Mouse (Mus musculus): ENCODE measurements around the gene Igf2r. TPM values are rescaled to one million over a fixed set of nuclear protein-coding genes. Genes with fewer than 3 reads are reported as not detected.

Igf2r gene
- polyA plus RNA-seq (2015; fragmentation: Nextera tagmentation; extraction: Ambion mirVana), result 8.9 and 9.7 TPM in 2 replicates

GRCm38 (mm10) chr17:12769380-12769921 is at the start of gene Igf2r:
Gene Igf2r, minus strand, starts transcription at chr17:12769664.
- peak; percentile 89 for DNase-seq (ENCODE audit: low spot score)

DNA sequence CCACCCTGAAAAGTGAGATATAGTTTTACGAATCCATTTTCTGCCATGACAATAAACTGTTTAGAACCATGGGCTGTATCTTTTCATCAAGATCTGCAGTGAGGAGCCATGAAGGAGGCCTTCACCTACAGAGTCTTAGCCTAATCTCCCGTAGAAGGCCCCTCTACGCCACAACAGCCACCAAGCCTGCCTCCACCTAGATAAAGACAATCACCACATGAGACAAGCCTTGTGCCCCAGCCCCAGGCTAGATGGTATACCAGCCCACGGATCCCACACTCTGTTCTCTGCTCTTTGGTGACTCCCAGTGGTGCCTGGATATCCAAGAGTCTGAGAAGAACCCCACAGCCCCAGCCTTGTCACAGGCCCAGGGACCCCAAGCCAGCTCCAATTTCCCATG is 46.4 kb upstream of the Igf2r start:
- no peak for DNase-seq (ENCODE audit: low spot score)

- no peak for DNase-seq (ENCODE audit: low spot score)
These were observed 45.0 kb upstream of the Igf2r start for GRCm38 (mm10) chr17:12814502-12814901.

DNA sequence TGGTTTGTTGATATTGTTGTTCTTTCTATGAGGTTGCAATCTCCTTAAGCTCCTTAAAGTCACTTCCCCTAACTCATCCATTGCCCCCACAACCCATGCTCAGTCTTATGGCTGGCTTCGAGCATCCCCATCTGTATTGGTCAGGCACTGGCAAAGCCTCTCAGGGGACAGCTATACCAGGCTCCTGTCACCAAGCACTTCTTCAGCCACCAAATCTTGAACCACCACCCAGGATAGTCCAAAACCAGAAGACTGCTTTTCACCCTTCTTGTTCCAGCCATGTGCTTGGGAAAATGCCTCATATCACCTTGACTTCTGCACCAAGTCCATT is 41.5 kb upstream of the Igf2r start:
- no peak for DNase-seq (ENCODE audit: low spot score)

- peak; percentile 80 for DNase-seq (ENCODE audit: low spot score)
These were observed 40.9 kb upstream of the Igf2r start for GRCm38 (mm10) chr17:12810103-12810972.

DNA sequence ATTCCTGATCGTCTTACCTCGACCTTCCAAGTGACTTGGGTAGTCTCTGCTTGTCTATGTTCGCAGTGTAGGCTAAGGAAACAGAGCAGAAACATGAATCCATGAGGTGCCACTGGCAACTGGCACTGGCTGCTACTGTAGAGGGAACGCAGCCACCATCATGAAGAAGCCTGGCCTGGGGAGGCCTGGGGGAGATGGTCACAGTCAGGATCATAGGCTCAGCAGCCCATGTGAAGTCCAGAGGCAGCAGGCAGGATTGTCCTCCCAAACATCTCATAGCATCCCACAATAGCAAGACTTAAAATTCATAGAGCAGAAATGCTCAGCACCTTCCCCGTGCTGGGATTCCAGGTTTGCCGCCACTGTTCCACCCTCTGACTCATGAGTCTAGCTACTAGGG is 39.4 kb upstream of the Igf2r start:
- DNase-seq (ENCODE audit: low spot score), result no peak

DNA sequence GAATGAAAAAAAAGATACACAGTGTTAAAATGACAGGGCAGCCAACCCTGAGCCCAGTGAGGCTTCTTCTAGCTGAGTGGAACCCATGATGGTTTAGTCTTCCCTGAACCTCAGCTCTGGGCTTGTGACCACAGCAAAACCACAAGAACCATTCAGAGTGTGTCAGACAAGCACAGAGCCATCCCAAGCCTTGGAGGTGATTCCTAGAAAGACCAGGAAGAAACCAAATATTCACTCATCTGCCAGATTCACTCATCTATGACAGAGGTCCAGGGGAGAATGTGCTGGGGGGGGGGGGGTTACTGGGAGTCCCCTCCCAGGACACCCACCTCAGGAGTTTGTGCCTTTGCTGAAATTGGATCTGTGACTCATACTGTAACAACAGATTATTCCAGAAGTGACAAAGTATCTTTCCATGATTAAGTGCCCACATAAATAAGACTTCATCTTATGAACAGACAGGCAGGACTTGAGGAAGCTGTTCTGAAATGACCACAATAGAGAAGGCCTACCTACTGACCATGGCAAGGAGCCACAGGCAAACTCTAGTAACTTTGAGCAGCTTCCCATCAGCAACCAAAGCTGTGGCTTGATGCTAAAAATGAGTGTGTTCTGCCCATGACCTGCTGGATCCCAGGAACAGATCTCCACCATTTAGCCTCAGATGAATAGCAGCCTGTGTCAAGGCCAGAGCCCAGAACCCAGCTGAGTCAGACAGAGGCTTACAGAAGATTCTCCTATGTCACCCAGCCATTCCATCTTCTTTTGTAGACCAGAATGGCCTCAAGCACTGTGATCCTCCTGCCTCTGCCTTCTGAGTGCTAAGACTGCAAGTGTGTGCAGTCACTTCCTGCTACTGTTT is 35.4 kb upstream of the Igf2r start:
- no peak for DNase-seq (ENCODE audit: low spot score)

GRCm38 (mm10) chr17:12801861-12802540 is 32.5 kb upstream of the Igf2r start:
- DNase-seq (ENCODE audit: low spot score), result no peak

DNA sequence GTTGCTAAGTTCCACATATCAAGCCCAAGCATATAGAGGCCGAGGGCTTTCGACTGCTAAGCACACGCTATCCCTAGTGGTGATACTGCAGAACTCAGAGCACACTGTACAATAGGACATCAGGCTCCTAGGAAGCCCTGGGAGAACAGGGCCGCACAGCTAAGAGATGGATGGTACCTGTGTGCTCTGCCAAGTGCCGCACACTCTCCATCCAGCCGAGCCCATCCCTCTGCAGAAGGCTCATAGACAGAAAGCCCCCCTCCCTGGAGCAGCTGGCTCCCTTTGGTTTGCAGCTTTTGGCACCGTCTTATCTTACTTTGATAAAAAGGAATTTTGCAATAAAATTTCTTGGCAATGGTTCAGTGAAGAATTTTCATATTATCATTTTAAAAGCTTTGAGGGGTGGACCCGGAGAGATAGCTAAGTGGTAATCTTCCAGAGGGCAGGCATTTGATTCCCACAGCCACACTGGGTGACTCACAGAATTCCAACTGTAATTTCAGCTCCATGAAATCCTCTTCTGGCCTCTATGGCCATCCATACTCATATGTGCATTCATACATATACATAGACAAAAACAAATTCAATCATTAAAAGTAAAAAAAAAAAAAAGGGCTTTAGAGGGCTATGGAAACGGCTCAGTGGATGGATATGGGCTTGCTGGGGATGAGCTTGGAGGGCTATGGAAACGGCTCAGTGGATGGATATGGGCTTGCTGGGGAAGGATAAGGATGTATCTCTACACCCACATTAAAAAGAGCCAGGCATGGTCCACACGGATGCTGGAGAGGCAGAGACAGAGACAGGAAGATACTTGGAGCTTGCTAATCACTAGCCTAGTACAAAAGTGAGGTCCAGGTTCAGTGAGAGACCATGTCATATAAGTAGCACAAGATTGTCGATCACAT is 30.2 kb upstream of the Igf2r start:
- no peak for DNase-seq (ENCODE audit: low spot score)

DNA sequence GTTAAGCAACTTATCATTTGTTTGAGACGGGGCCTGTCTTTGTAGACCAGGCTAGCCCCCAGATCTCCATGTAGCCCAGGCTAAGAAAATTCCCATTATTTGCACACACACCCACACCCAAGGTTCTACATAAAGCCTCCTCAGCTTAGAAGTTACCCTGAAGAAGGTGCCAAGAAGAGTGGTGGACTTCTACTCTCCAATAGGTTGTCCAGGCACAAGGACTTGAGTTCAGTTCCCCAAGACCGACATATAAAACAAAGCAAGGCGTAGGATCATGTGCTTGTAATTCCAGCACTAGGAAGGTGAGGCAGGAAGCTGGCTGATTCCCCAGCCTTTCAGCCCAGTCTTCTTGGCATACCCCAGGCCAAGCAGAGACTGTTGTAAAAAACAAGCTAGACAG is 29.1 kb upstream of the Igf2r start:
- DNase-seq (ENCODE audit: low spot score), result no peak

DNA sequence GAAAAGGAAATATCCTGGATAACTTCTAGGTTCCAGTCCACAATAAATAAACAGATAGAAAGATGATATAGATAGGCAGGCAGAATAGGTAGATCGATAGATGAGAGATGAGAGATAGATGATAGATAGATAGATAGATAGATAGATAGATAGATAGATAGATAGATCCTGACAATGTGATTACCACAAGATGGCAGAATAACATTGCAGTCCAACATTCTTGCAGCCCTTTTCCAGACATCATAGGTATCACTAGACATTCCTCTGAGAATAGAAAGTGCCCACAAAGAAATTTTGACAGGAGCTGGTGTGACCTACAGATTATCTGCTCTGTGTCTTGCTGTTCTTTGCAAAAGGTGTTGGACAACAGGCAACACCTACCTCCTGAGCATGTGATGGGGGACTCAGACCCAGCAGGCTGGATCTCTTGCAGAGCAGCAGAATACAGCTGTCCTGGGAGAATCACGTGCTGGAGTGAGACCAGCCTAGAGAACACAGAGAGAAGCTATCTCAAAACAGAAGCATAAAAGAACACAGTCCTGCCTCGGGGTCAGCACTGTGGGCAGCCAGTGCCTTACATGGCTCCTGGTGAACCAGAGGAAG is 28.1 kb upstream of the Igf2r start:
- no peak for DNase-seq (ENCODE audit: low spot score)

DNA sequence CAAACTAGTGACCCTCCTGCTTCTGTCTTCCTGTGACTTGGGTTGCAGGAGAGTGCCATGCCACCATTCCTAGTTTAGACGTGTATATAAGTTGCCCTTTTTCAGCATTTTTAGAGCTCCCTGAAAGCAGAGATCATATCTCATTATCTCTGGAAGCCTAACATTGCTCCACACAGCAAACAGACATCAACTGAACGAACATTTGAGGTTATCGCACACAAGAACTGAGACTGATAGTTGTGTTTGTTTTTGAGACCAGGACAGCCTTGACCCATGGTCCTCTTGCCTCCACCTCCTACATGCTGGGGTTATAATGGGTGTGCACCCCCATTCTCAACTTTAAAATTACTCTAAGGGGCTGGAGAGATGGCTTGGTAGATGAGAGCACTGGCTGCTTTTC is 27.2 kb upstream of the Igf2r start:
- no peak for DNase-seq (ENCODE audit: low spot score)

DNA sequence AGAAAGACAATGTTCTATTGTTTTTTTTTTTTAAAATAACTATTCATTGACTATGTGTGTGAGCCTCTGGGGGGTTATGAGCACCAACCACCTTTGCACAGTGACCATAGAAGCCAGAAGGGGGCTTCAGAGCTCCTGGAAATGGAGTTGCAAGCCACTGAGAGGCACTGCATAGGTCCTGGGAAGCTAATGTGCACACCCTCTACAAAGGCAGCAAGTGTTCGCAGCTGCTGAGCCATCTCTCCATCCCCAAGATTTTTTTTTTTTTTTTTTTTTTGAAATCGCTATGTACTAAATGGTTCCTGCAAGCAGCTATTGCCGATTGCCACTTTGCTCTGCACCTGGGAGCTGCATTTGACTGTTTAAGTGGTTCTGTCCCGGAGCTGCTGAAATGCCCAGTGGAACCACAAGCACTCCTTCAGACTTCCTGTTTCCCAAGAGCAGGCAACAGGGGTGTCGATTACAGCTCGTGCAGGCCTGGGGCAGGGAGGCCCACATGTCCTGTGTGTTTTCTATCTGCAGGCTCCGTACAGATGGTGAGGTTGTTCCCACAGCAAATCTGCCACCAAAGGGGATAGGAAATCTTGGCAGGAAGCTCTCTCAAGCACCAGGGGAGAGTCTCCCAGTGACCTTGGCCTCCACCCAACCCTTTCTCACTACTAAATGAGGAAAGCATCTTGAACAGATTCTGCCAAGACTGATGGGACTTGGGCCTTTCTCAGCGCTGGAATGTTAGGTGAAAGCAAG is 24.4 kb upstream of the Igf2r start:
- DNase-seq (ENCODE audit: low spot score), result peak; percentile 18

DNA sequence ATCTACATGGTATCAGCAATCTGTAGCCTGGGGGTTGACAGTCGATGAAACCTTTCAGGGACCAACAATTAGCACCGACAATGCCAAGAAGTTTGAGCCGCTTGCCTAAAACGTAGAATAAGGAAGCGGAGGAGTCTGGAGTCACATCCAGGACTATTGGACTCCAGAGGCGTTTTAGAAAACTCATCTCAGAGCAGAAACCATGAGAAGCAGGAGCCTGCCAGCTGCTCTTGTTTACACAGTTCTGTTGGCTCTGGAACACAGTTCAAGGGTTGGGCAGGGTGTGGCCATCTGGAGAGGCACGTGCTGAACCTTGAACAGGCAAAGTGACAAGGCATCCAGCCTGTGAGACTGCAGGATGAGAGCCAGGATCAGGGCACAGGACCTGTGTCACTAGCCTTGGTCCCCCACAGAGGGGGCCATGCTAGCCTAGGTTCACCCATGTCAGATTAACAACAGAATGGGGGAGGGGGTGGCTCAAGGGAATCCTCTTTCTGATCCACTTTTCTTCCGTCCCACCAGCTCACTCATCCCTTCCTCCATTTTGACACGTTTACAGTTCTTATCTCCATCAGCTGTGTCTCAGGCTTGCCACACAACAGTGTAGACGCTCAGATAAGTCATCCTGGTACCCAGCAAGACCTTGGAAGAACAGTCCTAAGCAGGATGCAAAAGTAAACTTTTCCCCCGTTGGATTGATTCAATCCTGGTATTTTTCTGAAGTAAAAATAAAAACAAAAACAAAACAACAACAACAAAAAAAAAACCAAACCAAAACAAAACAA is 23.1 kb upstream of the Igf2r start:
- DNase-seq (ENCODE audit: low spot score), result no peak

DNA sequence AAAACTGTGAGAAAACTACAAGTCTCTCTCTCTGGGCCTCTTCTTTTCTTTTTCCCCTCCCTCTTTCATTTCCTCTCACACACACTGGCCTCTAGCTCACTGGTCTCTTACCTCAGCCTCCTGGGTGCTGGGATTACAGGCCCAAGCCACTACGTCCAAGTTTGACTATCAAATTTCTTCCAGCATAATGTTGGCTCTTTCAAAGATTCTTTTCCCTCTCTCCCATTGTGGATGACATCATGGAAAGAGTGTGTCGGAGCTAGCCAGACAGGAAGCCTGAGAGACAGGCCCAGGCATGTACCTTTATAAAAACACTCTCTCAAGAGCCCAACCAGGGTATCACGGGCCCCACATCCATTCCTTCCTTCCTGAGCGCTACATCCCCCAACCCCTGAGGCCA is 22.0 kb upstream of the Igf2r start:
- DNase-seq (ENCODE audit: low spot score), result peak; percentile 21

DNA sequence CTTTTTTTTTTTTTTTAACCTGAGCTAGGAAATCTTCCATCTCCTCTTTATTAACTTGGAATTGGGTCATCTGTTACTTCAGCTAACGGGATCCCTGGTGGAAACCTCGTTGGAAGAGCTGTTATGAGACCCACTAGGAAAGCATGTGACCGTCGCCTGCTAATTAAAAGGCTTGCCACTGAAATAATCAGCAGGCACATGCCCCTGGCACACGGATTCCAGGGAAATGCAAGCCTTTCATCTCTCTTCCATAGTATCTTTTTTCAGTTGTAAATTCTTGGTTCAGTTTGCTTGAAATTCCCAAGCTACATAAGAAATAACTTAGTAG is 21.6 kb upstream of the Igf2r start:
- DNase-seq (ENCODE audit: low spot score), result no peak

- no peak for DNase-seq (ENCODE audit: low spot score)
These were observed 21.1 kb upstream of the Igf2r start for GRCm38 (mm10) chr17:12790353-12791078.
